Comparison of ENCODE assay signal across 8 mouse cellular contexts in the genomic region with DNA sequence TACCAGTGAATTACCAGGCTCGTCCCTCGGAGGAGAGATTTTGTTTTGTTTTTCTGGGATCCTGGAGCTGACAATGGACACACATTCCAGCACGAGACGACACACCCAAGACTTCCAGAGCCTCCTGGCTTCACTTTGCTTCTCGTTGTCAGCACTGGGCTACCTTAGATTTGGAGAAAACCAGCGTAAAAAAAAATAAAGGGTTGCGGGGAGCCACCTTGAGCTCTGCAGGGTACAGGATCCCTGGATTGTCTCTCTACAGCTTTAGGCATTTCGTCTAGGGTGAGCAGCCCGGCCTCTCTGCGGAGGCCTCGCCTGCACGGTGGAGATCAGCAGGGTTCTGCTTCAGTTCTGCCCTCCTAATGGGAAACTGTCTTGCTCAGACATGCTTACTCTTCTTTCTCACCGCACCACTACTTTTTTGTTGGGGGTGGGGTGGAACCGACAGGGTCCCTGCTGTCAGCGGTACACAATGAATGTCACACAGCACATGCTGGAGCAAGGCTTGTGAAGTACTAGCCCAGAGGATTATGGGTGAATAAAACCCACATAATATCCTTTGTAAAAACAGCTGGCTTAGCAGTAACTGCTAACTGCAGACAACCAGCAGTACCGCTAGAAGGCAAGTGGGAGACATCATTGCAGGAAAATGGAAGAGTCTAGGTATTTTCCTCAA.
DNase-seq lines count a peak whose midpoint lies in the region; ATAC-seq and TF ChIP-seq lines count a peak whose summit lies in the region.

No protein-coding gene starts in this region.

- H3K9me3 ChIP-seq in forebrain, embryonic 16.5 days (ENCODE audit: control insufficient read depth, low read length): no peaks in the 10 kb centered on the region
- H3K9me3 ChIP-seq in neural tube, embryonic 12.5 days: no peaks in the 10 kb centered on the region

- ATAC-seq in CD4-positive, CD25-positive, alpha-beta regulatory T cell, adult 4 months: peak; percentile 86
- peak; percentile 86 for ATAC-seq in forebrain, embryonic 16.5 days
- ATAC-seq in neural tube, embryonic 12.5 days (ENCODE audit: low FRiP score, low read depth): peak; percentile 81

- peak overlapping the region; percentile 44 for H3K4me2 ChIP-seq in forebrain, embryonic 16.5 days (ENCODE audit: low read length)
- peak overlapping the region; percentile 43 for H3K4me2 ChIP-seq in neural tube, embryonic 12.5 days (replicated peaks)

- no peaks in the 10 kb centered on the region for H3K27me3 ChIP-seq in forebrain, embryonic 16.5 days (replicated peaks; ENCODE audit: control insufficient read depth, insufficient read depth, low read length)
- H3K27me3 ChIP-seq in neural tube, embryonic 12.5 days (replicated peaks): no peaks in the 10 kb centered on the region

- H3K27ac ChIP-seq in forebrain, embryonic 16.5 days (ENCODE audit: low read length): peak overlapping the region; percentile 86
- peak overlapping the region; percentile 57; the same call in 1 of the 2 replicates for H3K27ac ChIP-seq in neural tube, embryonic 12.5 days

- H3K36me3 ChIP-seq in forebrain, embryonic 16.5 days (ENCODE audit: control insufficient read depth, insufficient read depth): no peaks in the 10 kb centered on the region
- H3K36me3 ChIP-seq in neural tube, embryonic 12.5 days: no peaks in the 10 kb centered on the region

- peak overlapping the region; percentile 19; the same call in 1 of the 2 replicates for H3K4me3 ChIP-seq in forebrain, embryonic 16.5 days (replicated peaks; ENCODE audit: low read length)
- H3K4me3 ChIP-seq in neural tube, embryonic 12.5 days: no peak overlapping the region

- TF ChIP-seq POLR2A in brain, embryonic 14.5 days (IDR thresholded peaks at IDR 0.05; ENCODE audit: borderline replicate concordance, extremely low read depth, insufficient read depth, insufficient read length, poor library complexity, severe bottlenecking): no peak

- peak; percentile 91 for DNase-seq in brain, embryonic 14.5 days (ENCODE audit: low read depth)
- peak; percentile 26 for DNase-seq in heart, postnatal 25 days (ENCODE audit: low spot score)
- DNase-seq in layer of hippocampus, adult 11-12 months (ENCODE audit: low spot score): peak; percentile 19
- peak; percentile 48 to 72 for DNase-seq in lung, adult 18-20 months
- peak; percentile 11 for DNase-seq in testis, postnatal 14 days (ENCODE audit: low spot score)

- TF ChIP-seq CTCF in brain, embryonic 14.5 days (IDR thresholded peaks at IDR 0.05; ENCODE audit: borderline replicate concordance, extremely low read depth, insufficient read depth, insufficient read length): peak; percentile 30; the same call in 1 of the 2 replicates

- 22% methylated on average over 16 of the region's 16 CpGs for WGBS in forebrain, embryonic 16.5 days
- 22% methylated on average over 16 of the region's 16 CpGs for WGBS in neural tube, embryonic 12.5 days

- intact Hi-C loops in heart, postnatal 25 days (cut with DNase I): loop anchor here (5.0 to 10.0 kb wide), 3 partner anchors 131 to 444 kb away; no protein-coding TSS in a partner anchor

- H3K4me1 ChIP-seq in forebrain, embryonic 16.5 days (replicated peaks; ENCODE audit: control insufficient read depth, insufficient read depth, low read length): peaks cover 7% of the 10 kb centered on the region
- no peaks in the 10 kb centered on the region for H3K4me1 ChIP-seq in neural tube, embryonic 12.5 days

- H3K9ac ChIP-seq in forebrain, embryonic 16.5 days (replicated peaks; ENCODE audit: low read depth, low read length): peak overlapping the region; percentile 40
- H3K9ac ChIP-seq in neural tube, embryonic 12.5 days: no peak overlapping the region

Comparison
In these comparisons a context has a peak if more than half of its experiments do, and no peak if none do; other contexts are left out.
1. DNase-seq: peak in every context shown above with its lines; median percentile 91 in brain, embryonic 14.5 days; 60 in lung, adult 18-20 months; 26 in heart, postnatal 25 days; 19 in layer of hippocampus, adult 11-12 months; 11 in testis, postnatal 14 days.